Mouse (Mus musculus) leukemia stem cell, adult 10-12 weeks (primary cell): ENCODE measurements around the gene Prl8a1. TPM values are rescaled to one million over a fixed set of nuclear protein-coding genes. Genes with fewer than 3 reads are reported as not detected.

Experiments used
- polyA plus RNA-seq: library from polyadenylated mRNA; stranded (reverse); fragments of >175 nt; gene quantifications from 2 replicates; pipeline ENCODE4 v1.2.3, GENCODE M21; 2012; ENCODE audit warnings: low replicate concordance

Gene Prl8a1
- polyA plus RNA-seq = not detected in 2 replicates

GRCm38 (mm10) chr13:27582071-27582470 is at the start of gene Prl8a1:
TSS of gene Prl8a1 (minus strand) at chr13:27582171.

GRCm38 (mm10) chr13:27610482-27610881 is 28.5 kb upstream of the Prl8a1 start, which contains the start of gene Prl7b1:
TSS of gene Prl7b1 (minus strand) at chr13:27610582.

GRCm38 (mm10) chr13:27564506-27564905 is 17.5 kb downstream of the Prl8a1 start, which contains the start of gene Prl8a9:
TSS of gene Prl8a9 (minus strand) at chr13:27564606.

Other genes with a start within 250 kb of the Prl8a1 start
- not detected in 2 replicates for gene Prl8a2, start 236.5 kb downstream of the Prl8a1 start, polyA plus RNA-seq
- not detected in 2 replicates for gene Prl2b1, start 191.3 kb downstream of the Prl8a1 start, polyA plus RNA-seq
- not detected in 2 replicates for gene Prl8a6, start 143.5 kb downstream of the Prl8a1 start, polyA plus RNA-seq
- not detected in 2 replicates for gene Prl8a8, start 69.0 kb downstream of the Prl8a1 start, polyA plus RNA-seq
- gene Prl8a9, start 17.6 kb downstream of the Prl8a1 start, polyA plus RNA-seq = not detected in 2 replicates
- not detected in 2 replicates for gene Prl7b1, start 28.4 kb upstream of the Prl8a1 start, polyA plus RNA-seq
- gene Prl7a1, start 60.3 kb upstream of the Prl8a1 start, polyA plus RNA-seq = not detected in 2 replicates
- not detected in 2 replicates for gene Prl7a2, start 85.9 kb upstream of the Prl8a1 start, polyA plus RNA-seq
- not detected in 2 replicates for gene Prl7d1, start 134.6 kb upstream of the Prl8a1 start, polyA plus RNA-seq
- not detected in 2 replicates for gene Prl7c1, start 198.6 kb upstream of the Prl8a1 start, polyA plus RNA-seq
- gene Prl2a1, start 219.5 kb upstream of the Prl8a1 start, polyA plus RNA-seq = not detected in 2 replicates